Mouse (Mus musculus): ENCODE measurements around the gene Fv1. TPM values are rescaled to one million over a fixed set of nuclear protein-coding genes. Genes with fewer than 3 reads are reported as not detected.

Gene Fv1
- polyA plus RNA-seq, 1 experiment = 1.0 TPM

DNA sequence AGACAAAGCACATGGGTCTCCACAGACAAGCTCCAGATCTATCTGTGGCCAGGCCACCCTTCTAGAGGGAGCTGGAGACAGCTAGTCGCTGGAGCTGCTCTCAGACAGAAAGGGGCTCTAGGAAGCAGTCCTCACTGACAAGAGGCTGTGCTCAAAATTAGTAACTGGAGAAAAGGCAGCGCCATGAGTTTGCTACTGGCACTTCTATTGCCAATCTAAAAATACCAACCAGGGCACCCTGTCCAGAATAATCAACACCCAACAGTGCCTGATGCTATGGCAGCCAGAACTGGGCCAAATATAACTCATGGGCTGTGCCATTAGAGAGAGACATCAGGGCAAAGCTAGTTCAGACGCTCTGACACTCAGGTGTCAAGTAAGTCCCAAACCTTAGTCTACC, 28.6 kb downstream of the Fv1 start:
- WGBS = 87% methylated on average over 3 of the region's 3 CpGs
- Histone ChIP-seq H3K4me1 (ENCODE audit: control insufficient read depth, insufficient read depth, low read length) (no peaks in the 10 kb centered on the region; the same call in 1 of the 2 replicates), H3K4me3 (ENCODE audit: insufficient read depth, low read depth, low read length) (no peak overlapping the region), H3K36me3 (ENCODE audit: control insufficient read depth, insufficient read depth, low read length) (no peaks in the 10 kb centered on the region; the same call in none of the 2 replicates), H3K27ac (ENCODE audit: insufficient read depth, low read depth, low read length) (no peak overlapping the region), H3K27me3 (replicated peaks; ENCODE audit: control insufficient read depth, insufficient read depth, low read length) (no peaks in the 10 kb centered on the region)
- no peak for DNase-seq
- TF ChIP-seq POLR2A (IDR thresholded peaks at IDR 0.05; ENCODE audit: low read depth, low read length) = no peak
- no peak for TF ChIP-seq CTCF (conservative IDR thresholded peaks at IDR 0.05; ENCODE audit: insufficient read depth, insufficient read length, low read depth, low read length)

DNA sequence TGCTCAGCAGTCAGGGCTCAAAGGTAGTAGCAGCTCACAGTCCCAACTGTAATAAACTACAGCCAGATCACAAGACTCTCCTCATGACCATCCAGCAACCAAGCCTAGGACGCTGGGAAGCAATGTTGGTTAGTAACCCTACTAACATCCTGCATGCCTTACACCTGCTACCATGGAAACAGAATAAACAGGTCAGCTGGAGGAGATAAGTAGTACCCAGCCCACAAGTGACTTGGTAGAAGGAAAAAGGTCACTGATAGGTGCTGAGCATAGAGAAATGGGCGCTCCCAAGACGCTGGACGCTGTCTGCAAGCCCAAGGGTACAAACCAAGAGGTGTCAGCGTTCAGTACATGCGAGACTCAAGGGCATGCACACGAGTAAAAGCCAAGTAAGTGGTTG, 31.7 kb downstream of the Fv1 start:
- H3K4me1 ChIP-seq (ENCODE audit: control insufficient read depth, insufficient read depth, low read length) = peaks cover 9% of the 10 kb centered on the region; the same call in 1 of the 2 replicates
- WGBS = 59% methylated on average over 7 of the region's 7 CpGs
- no peak overlapping the region for H3K27ac ChIP-seq (ENCODE audit: insufficient read depth, low read depth, low read length)
- TF ChIP-seq POLR2A (IDR thresholded peaks at IDR 0.05; ENCODE audit: low read depth, low read length) = no peak
- TF ChIP-seq CTCF (conservative IDR thresholded peaks at IDR 0.05; ENCODE audit: insufficient read depth, insufficient read length, low read depth, low read length) = no peak
- H3K27me3 ChIP-seq (replicated peaks; ENCODE audit: control insufficient read depth, insufficient read depth, low read length) = no peaks in the 10 kb centered on the region
- no peaks in the 10 kb centered on the region; the same call in none of the 2 replicates for H3K36me3 ChIP-seq (ENCODE audit: control insufficient read depth, insufficient read depth, low read length)
- peak; percentile 25 for DNase-seq
- no peak overlapping the region for H3K4me3 ChIP-seq (ENCODE audit: insufficient read depth, low read depth, low read length)

DNA sequence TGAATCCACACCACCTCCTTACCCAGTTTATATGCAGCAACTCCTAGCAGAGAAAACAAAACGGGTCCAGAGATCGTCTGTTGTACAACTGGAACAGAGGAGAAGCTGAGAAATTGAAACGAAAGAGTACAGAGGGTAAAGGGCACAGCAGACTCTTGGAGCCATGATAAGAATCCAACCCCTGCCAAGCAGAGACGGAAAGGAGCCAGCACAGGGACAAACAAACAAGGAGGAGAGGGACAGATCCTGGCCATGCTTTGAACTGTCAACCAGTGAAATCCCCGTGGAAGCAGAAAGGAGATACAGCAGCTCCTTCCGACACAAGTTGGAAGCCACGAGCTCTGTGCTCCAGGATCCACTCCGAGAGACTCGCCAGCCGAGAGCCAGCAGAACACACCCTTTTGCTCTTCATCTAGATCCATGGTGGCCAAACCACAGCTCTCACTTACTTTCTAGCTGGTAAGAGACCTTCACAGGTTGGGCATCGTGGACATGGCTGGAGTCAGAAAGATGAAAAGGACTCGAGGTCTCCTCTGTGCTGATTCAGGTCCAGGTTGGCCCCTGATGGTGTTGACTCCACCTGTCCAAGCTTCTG, 34.2 kb downstream of the Fv1 start:
- WGBS = 65% methylated on average over 12 of the region's 12 CpGs
- no peaks in the 10 kb centered on the region for H3K27me3 ChIP-seq (replicated peaks; ENCODE audit: control insufficient read depth, insufficient read depth, low read length)
- peak; percentile 69 for DNase-seq
- H3K27ac ChIP-seq (ENCODE audit: insufficient read depth, low read depth, low read length) = peak overlapping the region; percentile 97; the same call in 1 of the 2 replicates
- no peak for TF ChIP-seq CTCF (conservative IDR thresholded peaks at IDR 0.05; ENCODE audit: insufficient read depth, insufficient read length, low read depth, low read length)
- TF ChIP-seq POLR2A (IDR thresholded peaks at IDR 0.05; ENCODE audit: low read depth, low read length) = no peak
- 0 out of 2 replicates have a peak overlapping the region, but pooled peaks have one; percentile 79 for H3K4me3 ChIP-seq (ENCODE audit: insufficient read depth, low read depth, low read length)
- no peaks in the 10 kb centered on the region; the same call in none of the 2 replicates for H3K36me3 ChIP-seq (ENCODE audit: control insufficient read depth, insufficient read depth, low read length)
- H3K4me1 ChIP-seq (ENCODE audit: control insufficient read depth, insufficient read depth, low read length) = 0 out of 2 replicates have a peak, but pooled peaks cover 9% of the 10 kb centered on the region

DNA sequence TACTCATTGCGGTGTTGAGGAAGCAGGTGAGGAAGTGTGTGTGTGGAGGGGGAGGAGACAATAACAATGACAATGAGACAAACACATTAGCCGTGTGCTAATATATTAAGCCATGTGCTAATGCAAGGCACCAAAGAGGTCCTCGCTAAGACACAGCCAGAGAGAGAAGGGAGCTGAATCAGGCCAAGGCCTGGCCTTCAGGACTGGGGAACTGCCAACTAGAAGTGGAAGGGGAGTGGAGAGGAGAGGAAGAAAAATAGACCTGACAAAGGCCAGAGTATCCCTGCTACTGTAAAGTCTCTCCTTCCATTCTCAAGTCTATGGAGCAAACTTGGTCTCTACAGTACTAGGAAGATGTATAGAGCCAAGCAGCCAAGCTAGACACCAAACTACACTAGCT, 34.8 kb downstream of the Fv1 start:
- Histone ChIP-seq H3K4me1 (ENCODE audit: control insufficient read depth, insufficient read depth, low read length) (0 out of 2 replicates have a peak, but pooled peaks cover 9% of the 10 kb centered on the region), H3K27me3 (replicated peaks; ENCODE audit: control insufficient read depth, insufficient read depth, low read length) (no peaks in the 10 kb centered on the region), H3K4me3 (ENCODE audit: insufficient read depth, low read depth, low read length) (peak overlapping the region; percentile 79), H3K27ac (ENCODE audit: insufficient read depth, low read depth, low read length) (peak overlapping the region; percentile 97), H3K36me3 (ENCODE audit: control insufficient read depth, insufficient read depth, low read length) (no peaks in the 10 kb centered on the region; the same call in none of the 2 replicates)
- WGBS = 35% methylated on average over 3 of the region's 3 CpGs
- TF ChIP-seq CTCF (conservative IDR thresholded peaks at IDR 0.05; ENCODE audit: insufficient read depth, insufficient read length, low read depth, low read length) (no peak), POLR2A (IDR thresholded peaks at IDR 0.05; ENCODE audit: low read depth, low read length) (no peak)
- no peak for DNase-seq

GRCm38 (mm10) chr4:147904313-147905089, 35.7 kb downstream of the Fv1 start, which contains the start of gene Mfn2:
TSS of gene Mfn2 (minus strand) at chr4:147904704.
- TF ChIP-seq CTCF (conservative IDR thresholded peaks at IDR 0.05; ENCODE audit: insufficient read depth, insufficient read length, low read depth, low read length) = no peak
- no peak for TF ChIP-seq POLR2A (IDR thresholded peaks at IDR 0.05; ENCODE audit: low read depth, low read length)
- WGBS = under 1% methylated on average over 52 of the region's 59 CpGs
- H3K36me3 ChIP-seq (ENCODE audit: control insufficient read depth, insufficient read depth, low read length) = no peaks in the 10 kb centered on the region; the same call in none of the 2 replicates
- H3K4me1 ChIP-seq (ENCODE audit: control insufficient read depth, insufficient read depth, low read length) = 0 out of 2 replicates have a peak, but pooled peaks cover 9% of the 10 kb centered on the region
- H3K4me3 ChIP-seq (ENCODE audit: insufficient read depth, low read depth, low read length) = peak within 1 kb of the TSS; percentile 79
- peak within 1 kb of the TSS; percentile 97 for H3K27ac ChIP-seq (ENCODE audit: insufficient read depth, low read depth, low read length)
- no peaks in the 10 kb centered on the region for H3K27me3 ChIP-seq (replicated peaks; ENCODE audit: control insufficient read depth, insufficient read depth, low read length)
- peak; percentile 95 for DNase-seq

DNA sequence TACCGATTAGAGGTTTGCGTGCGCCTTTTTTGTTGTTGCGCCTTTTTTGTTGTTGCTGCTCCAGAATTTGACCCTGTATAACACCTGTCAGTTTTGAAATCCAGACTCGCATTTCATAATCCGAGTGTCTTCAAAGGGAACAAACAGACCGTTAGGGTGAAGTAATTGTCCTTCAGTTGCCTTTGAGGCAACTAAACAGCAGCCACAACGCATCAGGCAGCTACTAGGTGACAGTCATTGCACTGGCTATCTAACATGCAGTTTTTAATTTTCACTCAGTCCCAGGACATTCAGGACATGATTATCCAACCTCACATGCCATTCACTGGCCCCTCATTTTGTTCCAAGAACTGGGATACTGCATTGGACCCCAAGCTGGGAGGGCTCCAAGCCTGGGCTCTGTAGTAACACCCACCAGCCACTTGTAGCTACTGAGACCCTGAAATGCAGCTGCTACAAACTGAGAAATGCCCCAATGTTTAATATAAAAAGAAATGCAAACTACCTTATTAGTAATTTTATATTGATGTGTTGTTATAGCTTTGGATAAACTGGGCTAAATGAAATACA, 36.4 kb downstream of the Fv1 start:
- DNase-seq = no peak
- H3K27me3 ChIP-seq (replicated peaks; ENCODE audit: control insufficient read depth, insufficient read depth, low read length) = no peaks in the 10 kb centered on the region
- under 1% methylated on average over 8 of the region's 8 CpGs for WGBS
- H3K4me3 ChIP-seq (ENCODE audit: insufficient read depth, low read depth, low read length) = peak overlapping the region; percentile 79
- TF ChIP-seq CTCF (conservative IDR thresholded peaks at IDR 0.05; ENCODE audit: insufficient read depth, insufficient read length, low read depth, low read length) = no peak
- no peak for TF ChIP-seq POLR2A (IDR thresholded peaks at IDR 0.05; ENCODE audit: low read depth, low read length)
- H3K27ac ChIP-seq (ENCODE audit: insufficient read depth, low read depth, low read length) = peak overlapping the region; percentile 4; the same call in 1 of the 2 replicates
- H3K4me1 ChIP-seq (ENCODE audit: control insufficient read depth, insufficient read depth, low read length) = 0 out of 2 replicates have a peak, but pooled peaks cover 9% of the 10 kb centered on the region
- no peaks in the 10 kb centered on the region; the same call in 1 of the 2 replicates for H3K36me3 ChIP-seq (ENCODE audit: control insufficient read depth, insufficient read depth, low read length)
